Mouse (Mus musculus) midbrain, embryonic 15.5 days (tissue): ENCODE data around the gene Fbxl18. TPM values are rescaled to one million over a fixed set of nuclear protein-coding genes. Genes with fewer than 3 reads are reported as not detected.

ENCODE experiments used
- ATAC-seq: fragments of 200-750 bp; cut with Nextera tagmentation; replicated peaks from 2 replicates; pipeline ENCODE4 v1.8.0; 2017; ENCODE audit warnings: moderate TSS enrichment
- H3K27ac ChIP-seq: fragments of 300-500 bp; sonication (generic); 2 replicates; pipeline ENCODE4 v1.5.1; 2015; ENCODE audit warnings: mild to moderate bottlenecking, inconsistent platforms
- H3K27me3 ChIP-seq: fragments of 300-500 bp; sonication (generic); replicated peaks from 2 replicates; pipeline ENCODE4 v1.6.1; 2015; ENCODE audit warnings: inconsistent platforms
- H3K36me3 ChIP-seq: fragments of 300-500 bp; sonication (generic); replicated peaks from 2 replicates; pipeline ENCODE4 v1.6.1; 2015; ENCODE audit warnings: inconsistent platforms
- H3K4me1 ChIP-seq: fragments of 300-500 bp; sonication (generic); 2 replicates; pipeline ENCODE4 v1.6.1; 2015; ENCODE audit warnings: inconsistent platforms
- H3K4me2 ChIP-seq: fragments of 300-500 bp; sonication (generic); 2 replicates; pipeline ENCODE4 v1.6.1; 2015; ENCODE audit warnings: inconsistent platforms, mild to moderate bottlenecking, moderate library complexity
- H3K4me3 ChIP-seq: fragments of 300-500 bp; sonication (generic); 2 replicates; pipeline ENCODE4 v1.5.1; 2015; ENCODE audit warnings: mild to moderate bottlenecking, inconsistent platforms
- H3K9ac ChIP-seq: fragments of 300-500 bp; sonication (generic); 2 replicates; pipeline ENCODE4 v1.6.1; 2015; ENCODE audit warnings: mild to moderate bottlenecking, inconsistent platforms
- H3K9me3 ChIP-seq: fragments of 300-500 bp; sonication (generic); 2 replicates; pipeline ENCODE4 v1.6.1; 2016; ENCODE audit warnings: inconsistent platforms
- WGBS: fragments of 180-500 bp; shearing (Covaris S2); methylation state at CpG from one replicate; pipeline ENCODE4 v1.1.7; 2015; ENCODE audit warnings: mixed read lengths; 5-methylcytosine and 5-hydroxymethylcytosine counted together
- polyA plus RNA-seq: library from polyadenylated mRNA; unstranded; fragments of >200 nt; fragmentation: Nextera tagmentation; extraction: Ambion mirVana; gene quantifications from 2 replicates; pipeline ENCODE4 v1.2.1, GENCODE M21; 2015

Fbxl18 gene
- polyA plus RNA-seq, 1 experiment from 2014 or later = 43.0 TPM

GRCm38 (mm10) chr5:142822286-142823095, 72.7 kb downstream of the Fbxl18 start:
- WGBS = under 1% methylated on average over 36 of the region's 36 CpGs

GRCm38 (mm10) chr5:142821974-142822285, 73.3 kb downstream of the Fbxl18 start:
- H3K9me3 ChIP-seq = no peaks in the 10 kb centered on the region
- no peak for ATAC-seq

More at GRCm38 (mm10) chr5:142822286-142823095, 72.7 kb downstream of the Fbxl18 start:
- Histone ChIP-seq H3K27me3 (no peaks in the 10 kb centered on the region), H3K4me3 (peak overlapping the region; percentile 77), H3K9ac (peak overlapping the region; percentile 86), H3K4me1 (peaks cover 37% of the 10 kb centered on the region), H3K36me3 (no peaks in the 10 kb centered on the region), H3K27ac (peak overlapping the region; percentile 99), H3K4me2 (peak overlapping the region; percentile 93), H3K9me3 (no peaks in the 10 kb centered on the region)
- no peak for ATAC-seq

GRCm38 (mm10) chr5:142821266-142821973, 73.8 kb downstream of the Fbxl18 start:
- H3K4me3 ChIP-seq = peak overlapping the region; percentile 77
- H3K9ac ChIP-seq = peak overlapping the region; percentile 86
- no peak; the same call in 1 of the 2 replicates for ATAC-seq
- H3K27me3 ChIP-seq = no peaks in the 10 kb centered on the region
- H3K4me2 ChIP-seq = peak overlapping the region; percentile 93
- WGBS = under 1% methylated on average over 36 of the region's 36 CpGs
- H3K9me3 ChIP-seq = no peaks in the 10 kb centered on the region
- peak overlapping the region; percentile 99 for H3K27ac ChIP-seq
- no peaks in the 10 kb centered on the region for H3K36me3 ChIP-seq
- peaks cover 37% of the 10 kb centered on the region for H3K4me1 ChIP-seq

More at GRCm38 (mm10) chr5:142821974-142822285, 73.3 kb downstream of the Fbxl18 start:
- Histone ChIP-seq H3K27me3 (no peaks in the 10 kb centered on the region), H3K4me2 (peak overlapping the region; percentile 93), H3K4me3 (peak overlapping the region; percentile 77), H3K4me1 (peaks cover 37% of the 10 kb centered on the region), H3K36me3 (no peaks in the 10 kb centered on the region), H3K27ac (peak overlapping the region; percentile 99), H3K9ac (peak overlapping the region; percentile 86)
- under 1% methylated on average over 9 of the region's 9 CpGs for WGBS

- under 1% methylated on average over 53 of the region's 53 CpGs for WGBS
- peak overlapping the region; percentile 77 for H3K4me3 ChIP-seq
- H3K9me3 ChIP-seq = no peaks in the 10 kb centered on the region
- H3K27me3 ChIP-seq = no peaks in the 10 kb centered on the region
- peak overlapping the region; percentile 86 for H3K9ac ChIP-seq
- peak overlapping the region; percentile 93 for H3K4me2 ChIP-seq
- no peaks in the 10 kb centered on the region for H3K36me3 ChIP-seq
- H3K27ac ChIP-seq = peak overlapping the region; percentile 99
- ATAC-seq = no peak
- peaks cover 34% of the 10 kb centered on the region for H3K4me1 ChIP-seq
Measured at GRCm38 (mm10) chr5:142820276-142821265, 74.7 kb downstream of the Fbxl18 start.

- peak overlapping the region; percentile 86 for H3K9ac ChIP-seq
- H3K36me3 ChIP-seq = no peaks in the 10 kb centered on the region
- peak overlapping the region; percentile 77 for H3K4me3 ChIP-seq
- peak overlapping the region; percentile 93 for H3K4me2 ChIP-seq
- peak overlapping the region; percentile 99 for H3K27ac ChIP-seq
- 1% methylated on average over 36 of the region's 36 CpGs for WGBS
- H3K4me1 ChIP-seq = peaks cover 25% of the 10 kb centered on the region
- ATAC-seq = peak; percentile 19
- H3K27me3 ChIP-seq = no peaks in the 10 kb centered on the region
- H3K9me3 ChIP-seq = no peaks in the 10 kb centered on the region
Measured at GRCm38 (mm10) chr5:142819385-142820275, 75.6 kb downstream of the Fbxl18 start.

GRCm38 (mm10) chr5:142818435-142819360, 76.5 kb downstream of the Fbxl18 start:
- peak; percentile 24; the same call in 1 of the 2 replicates for ATAC-seq
- H3K9ac ChIP-seq = peak overlapping the region; percentile 86
- no peaks in the 10 kb centered on the region for H3K27me3 ChIP-seq
- H3K4me1 ChIP-seq = peaks cover 15% of the 10 kb centered on the region
- H3K36me3 ChIP-seq = no peaks in the 10 kb centered on the region
- H3K9me3 ChIP-seq = no peaks in the 10 kb centered on the region
- under 1% methylated on average over 43 of the region's 43 CpGs for WGBS
- peak overlapping the region; percentile 93 for H3K4me2 ChIP-seq
- H3K4me3 ChIP-seq = peak overlapping the region; percentile 77
- peak overlapping the region; percentile 99 for H3K27ac ChIP-seq

- H3K36me3 ChIP-seq = no peaks in the 10 kb centered on the region
- peak within 1 kb of the TSS; percentile 99 for H3K9ac ChIP-seq
- H3K27me3 ChIP-seq = no peaks in the 10 kb centered on the region
- ATAC-seq = peak; percentile 79
- H3K27ac ChIP-seq = peak within 1 kb of the TSS; percentile 99
- H3K4me1 ChIP-seq = peaks cover 12% of the 10 kb centered on the region
- H3K4me2 ChIP-seq = peak within 1 kb of the TSS; percentile 93
- no peaks in the 10 kb centered on the region for H3K9me3 ChIP-seq
- under 1% methylated on average over 53 of the region's 56 CpGs for WGBS
- H3K4me3 ChIP-seq = peak within 1 kb of the TSS; percentile 77
Measured at GRCm38 (mm10) chr5:142817524-142818434, 77.4 kb downstream of the Fbxl18 start, which contains the start of gene Tnrc18. TSS of gene Tnrc18 (minus strand) at chr5:142817662.
